ENCODE assay signal across 12 mouse cellular contexts in the genomic region with DNA sequence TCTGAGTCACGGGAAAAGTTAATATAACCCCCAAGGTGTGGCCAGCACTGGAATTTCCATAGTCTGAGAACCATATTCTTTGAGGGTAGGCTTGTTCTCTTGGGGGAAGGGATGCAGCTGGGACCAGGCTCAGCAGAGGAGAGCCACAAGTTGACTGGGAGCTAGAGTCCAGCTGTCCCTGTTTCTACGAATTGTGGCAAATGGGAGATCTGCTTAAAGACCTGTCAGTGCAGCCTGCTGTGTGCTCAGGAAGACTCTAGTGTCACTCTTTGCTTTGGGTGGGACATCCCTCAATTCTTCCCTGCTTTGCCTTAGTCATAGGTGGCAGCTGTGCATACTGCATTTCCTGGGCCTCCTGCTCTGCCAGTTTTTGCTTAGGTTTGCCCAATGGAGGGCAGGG.
"Had no signal": no experiment of that assay in that cellular context is flagged by ENCODE, and none has a peak within 500 bp of the region (broad histone marks: within the 10 kb centered on the region; RNA-seq: fewer than 3 reads in every experiment).

No protein-coding gene starts in this region.

- H3K9me3 ChIP-seq: limb, embryonic 13.5 days; midbrain, embryonic 13.5 days; neural tube, embryonic 12.5 days had no signal

- H3K9ac ChIP-seq: limb, embryonic 13.5 days; liver, embryonic 14.5 days; midbrain, embryonic 13.5 days; neural tube, embryonic 12.5 days had no signal

- ATAC-seq: hindbrain, embryonic 16.5 days; inflammation-experienced regulatory T-cells, adult 6 months; midbrain, embryonic 13.5 days had no signal

- H3K36me3 ChIP-seq: limb, embryonic 13.5 days; midbrain, embryonic 13.5 days; neural tube, embryonic 12.5 days had no signal

- H3K27me3 ChIP-seq: limb, embryonic 13.5 days; midbrain, embryonic 13.5 days; neural tube, embryonic 12.5 days had no signal

- DNase-seq: left cerebral cortex, postnatal 4 days; lung, adult 18-20 months; retina, postnatal 1 day; right cerebral cortex, postnatal 4 days; spleen, adult 18-20 months; thymus, postnatal 4 days had no signal

- H3K27ac ChIP-seq: limb, embryonic 13.5 days; liver, embryonic 14.5 days; midbrain, embryonic 13.5 days; neural tube, embryonic 12.5 days had no signal

- H3K4me2 ChIP-seq: limb, embryonic 13.5 days; midbrain, embryonic 13.5 days; neural tube, embryonic 12.5 days had no signal

- H3K4me3 ChIP-seq: limb, embryonic 13.5 days; midbrain, embryonic 13.5 days; neural tube, embryonic 12.5 days had no signal
